Mouse (Mus musculus) thymus, postnatal 10 days (tissue): ENCODE data around the gene Tmod1.

Experiments
- DNase-seq, 2 experiments: peaks; one replicate each; pipeline ENCODE4 v3.0.0; 2021; ENCODE audit warnings: low spot score in 2 of 2

Gene Tmod1

GRCm38 (mm10) chr4:46130221-46130620 is 91.5 kb downstream of the Tmod1 start:
- DNase-seq: peak; percentile 17 to 49

- DNase-seq: no peak
Observed at GRCm38 (mm10) chr4:46131791-46132190, 93.1 kb downstream of the Tmod1 start.

- no peak for DNase-seq
Observed at GRCm38 (mm10) chr4:46137629-46138286, 99.0 kb downstream of the Tmod1 start.

- peak; percentile 84 to 91 for DNase-seq
Observed at GRCm38 (mm10) chr4:46138287-46139222, 99.8 kb downstream of the Tmod1 start, which contains the start of the genes Ncbp1 and Tstd2. Gene Ncbp1, plus strand, starts transcription at chr4:46138613. Gene Tstd2, minus strand, starts transcription at chr4:46138694.

- peak in 1 of 2 experiments; percentile 29 for DNase-seq
Observed at GRCm38 (mm10) chr4:46144323-46144722, 105.6 kb downstream of the Tmod1 start.

GRCm38 (mm10) chr4:46146881-46147280 is 108.1 kb downstream of the Tmod1 start:
- no peak for DNase-seq

GRCm38 (mm10) chr4:46151903-46152544 is 113.3 kb downstream of the Tmod1 start:
- DNase-seq: no peak

- DNase-seq: no peak
Observed at GRCm38 (mm10) chr4:46164027-46164426, 125.3 kb downstream of the Tmod1 start.
